Mouse (Mus musculus) adrenal gland, adult 2 months (tissue): ENCODE data around the gene Stx12. TPM values are rescaled to one million over a fixed set of nuclear protein-coding genes. Genes with fewer than 3 reads are reported as not detected.
"Not testable (repeated sequence)": the region's sequence is repeated elsewhere in the genome, so short reads cannot be mapped to it uniquely, and the experiment has no call there.

ENCODE experiments used
- DNase-seq: peaks from one replicate; pipeline ENCODE4 v3.0.0; 2021
- long read RNA-seq: library from polyadenylated mRNA; stranded (forward); transcript quantifications from one replicate; pipeline ENCODE4 v2.0.0, GENCODE M21; 2021
- polyA plus RNA-seq: library from polyadenylated mRNA; depleted of rRNA; stranded (reverse); fragments of >200 nt; gene quantifications from 2 replicates; pipeline ENCODE4 v1.2.3, GENCODE M21; 2012; rRNA removed
- total RNA-seq, 2 experiments: library from RNA; stranded (reverse); gene quantifications; 2 replicates each; pipeline ENCODE4 v1.2.3; 2021

The Stx12 gene
- total RNA-seq, result 10 to 100 TPM; 52.7 to 58.0 TPM
- 14.6 and 15.6 TPM in 2 replicates for polyA plus RNA-seq
- long read RNA-seq, transcript Stx12-201 (9 exons, 2,934 nt), result major isoform, 43 of 47 reads
- long read RNA-seq, partial matches to known transcripts, result 2 of 47 reads
- long read RNA-seq, other reads (novel, unspliced or antisense), result 2 of 47 reads

DNA sequence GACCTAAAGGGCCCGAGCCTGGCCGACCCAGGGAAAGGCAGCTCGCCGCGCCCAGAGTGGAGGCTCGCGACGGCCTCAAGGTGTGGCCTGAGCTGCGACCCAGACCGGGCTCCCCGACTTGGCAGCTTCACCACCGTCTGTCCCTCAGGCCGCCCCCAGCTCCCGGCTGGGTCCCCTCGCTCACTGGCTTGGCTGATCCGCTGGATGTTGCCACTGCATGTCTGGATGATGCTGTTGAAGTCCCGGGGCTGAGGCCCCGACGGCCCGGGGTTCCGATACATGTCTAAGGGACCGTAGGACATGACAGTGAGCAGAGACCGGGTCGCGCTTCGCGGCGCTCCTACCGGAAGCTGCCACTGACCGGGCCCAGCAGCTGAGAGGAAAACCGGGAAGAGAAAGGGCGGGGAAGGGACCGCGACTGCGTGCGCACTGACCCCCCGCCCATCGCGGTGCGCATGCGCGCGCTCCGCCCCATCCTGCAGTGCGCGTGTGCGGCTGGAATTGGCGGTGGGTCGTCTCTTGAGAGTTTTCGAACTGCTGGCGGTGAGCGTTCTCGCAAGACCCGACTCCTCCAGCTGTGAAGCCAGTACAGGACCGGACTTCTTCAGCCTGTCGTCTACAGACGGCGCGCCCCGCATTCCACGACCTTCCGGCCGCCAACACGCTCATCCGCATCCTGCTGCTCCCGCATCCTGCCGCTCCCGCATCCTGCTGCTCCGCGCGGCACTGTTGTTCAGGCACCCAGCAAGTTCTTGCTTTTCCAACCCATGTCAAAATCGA lies at the start of gene Stx12:
Gene Stx12, minus strand, starts transcription at position 446 of the 780 bp plus-strand sequence.
- peak; percentile 94 for DNase-seq

DNA sequence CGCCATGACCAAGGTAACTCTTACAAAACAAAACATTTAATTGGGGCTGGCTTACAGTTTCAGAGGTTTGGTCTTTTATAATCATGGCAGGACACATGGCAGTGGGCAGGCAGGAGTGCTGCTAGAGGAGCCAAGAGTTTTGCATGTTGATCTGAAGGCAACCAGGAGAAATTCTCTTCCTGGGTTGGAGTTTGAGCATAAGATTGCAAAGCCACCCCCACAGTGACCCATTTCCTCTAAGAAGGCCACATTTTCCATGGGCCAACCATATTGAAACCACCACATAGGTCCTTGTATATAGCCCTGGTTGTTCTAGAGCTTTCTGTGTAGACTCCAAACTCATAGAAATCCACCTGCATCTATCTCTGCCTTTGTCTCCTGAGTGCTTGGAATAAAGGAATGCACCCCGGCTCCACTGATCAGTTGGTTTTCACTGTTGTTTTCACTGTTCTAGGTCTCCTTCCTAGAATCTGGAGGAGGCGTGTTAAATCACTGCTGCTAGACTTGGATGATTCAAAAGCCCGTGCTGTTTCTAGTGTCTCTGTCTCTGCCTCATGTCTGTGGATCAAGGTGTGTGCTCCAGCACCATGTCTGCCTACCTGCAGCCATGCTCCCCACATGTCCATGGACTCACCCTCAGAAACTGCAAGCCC lies 48.6 kb upstream of the Stx12 start:
- no peak for DNase-seq

DNA sequence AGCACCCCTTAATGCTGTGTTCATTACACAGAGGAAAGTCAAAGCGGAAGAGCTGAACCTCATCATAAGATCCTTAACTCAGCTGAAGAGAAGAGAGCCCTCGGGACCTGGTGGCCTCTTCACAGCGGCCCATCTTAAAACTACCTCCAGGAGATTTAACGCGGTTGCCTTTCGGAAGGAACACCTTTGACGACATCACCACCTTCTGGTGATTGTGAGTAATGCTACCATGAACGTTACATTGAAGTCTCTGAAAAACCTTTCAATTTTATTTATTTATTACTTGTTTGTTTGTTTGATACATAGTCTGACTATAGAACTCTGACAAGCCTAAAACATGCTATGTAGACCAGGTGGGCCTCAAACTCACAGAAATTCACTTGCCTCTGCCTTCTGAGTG lies 46.5 kb upstream of the Stx12 start:
- DNase-seq, result peak; percentile 39

DNA sequence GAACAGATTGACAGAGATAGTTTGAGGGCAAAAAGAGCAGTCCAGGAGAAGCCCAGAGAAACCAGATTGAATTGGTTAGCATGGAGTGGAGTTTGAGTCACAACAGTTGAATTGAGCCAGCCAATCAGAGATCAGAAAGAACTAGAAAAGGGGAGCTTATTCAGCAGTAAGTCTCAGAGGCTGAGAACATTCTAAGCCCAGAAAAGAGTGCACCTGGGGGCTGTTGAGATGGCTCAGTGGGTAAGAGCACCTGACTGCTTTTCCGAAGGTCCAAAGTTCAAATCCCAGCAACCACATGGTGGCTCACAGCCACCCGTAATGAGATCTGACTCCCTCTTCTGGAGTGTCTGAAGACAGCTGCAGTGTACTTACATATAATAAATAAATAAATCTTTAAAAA lies 42.2 kb upstream of the Stx12 start:
- not testable (repeated sequence) for DNase-seq

DNA sequence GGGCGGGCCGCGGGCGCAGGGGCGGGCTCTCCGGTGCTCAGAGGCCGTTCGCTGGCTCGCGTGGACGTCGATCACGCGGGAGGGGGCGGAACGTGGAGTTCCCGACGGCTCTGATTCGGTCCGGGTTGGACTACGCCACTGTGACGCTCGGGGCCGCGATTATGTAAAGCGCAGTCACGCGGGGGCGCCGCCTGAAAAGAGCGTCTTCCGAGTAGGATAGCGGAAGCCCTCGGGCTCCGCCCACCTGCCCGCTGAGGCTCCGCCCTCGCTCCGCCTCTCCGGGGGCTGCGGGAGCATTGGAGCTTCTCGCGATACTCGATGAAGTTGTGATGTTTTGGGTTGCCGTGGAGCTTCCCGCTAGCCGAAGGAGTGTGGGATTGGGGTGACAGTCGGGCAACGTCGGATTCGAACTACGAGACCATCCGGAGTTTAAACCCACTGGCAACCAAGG lies 38.3 kb upstream of the Stx12 start, which contains the start of gene Fam76a:
Gene Fam76a, minus strand, starts transcription at position 1 of the 451 bp plus-strand sequence.
- peak; percentile 100 for DNase-seq

DNA sequence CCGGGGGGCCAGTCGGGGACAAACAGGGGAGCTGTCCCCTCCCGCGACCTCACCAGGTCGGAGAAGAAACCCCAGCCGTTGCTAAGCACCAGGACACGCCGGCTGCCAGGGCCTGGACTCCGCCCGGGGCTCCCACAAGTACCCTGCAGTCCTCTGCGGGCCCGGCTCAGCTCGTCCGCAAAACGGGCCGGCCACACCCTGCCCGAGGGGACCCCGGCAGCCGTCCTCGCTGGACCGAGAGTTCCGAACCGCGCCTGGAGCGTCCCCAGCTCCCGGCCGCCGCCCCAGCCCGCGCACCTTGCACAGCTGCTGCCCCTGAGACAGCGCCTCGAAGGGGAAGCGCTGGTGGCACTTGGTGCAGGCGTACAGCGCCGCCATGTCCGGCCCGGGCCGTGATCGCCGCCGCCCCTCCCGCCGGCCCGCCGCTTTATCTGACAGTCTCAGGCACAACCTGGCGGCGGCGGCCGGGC lies 37.8 kb upstream of the Stx12 start:
- DNase-seq, result no peak

DNA sequence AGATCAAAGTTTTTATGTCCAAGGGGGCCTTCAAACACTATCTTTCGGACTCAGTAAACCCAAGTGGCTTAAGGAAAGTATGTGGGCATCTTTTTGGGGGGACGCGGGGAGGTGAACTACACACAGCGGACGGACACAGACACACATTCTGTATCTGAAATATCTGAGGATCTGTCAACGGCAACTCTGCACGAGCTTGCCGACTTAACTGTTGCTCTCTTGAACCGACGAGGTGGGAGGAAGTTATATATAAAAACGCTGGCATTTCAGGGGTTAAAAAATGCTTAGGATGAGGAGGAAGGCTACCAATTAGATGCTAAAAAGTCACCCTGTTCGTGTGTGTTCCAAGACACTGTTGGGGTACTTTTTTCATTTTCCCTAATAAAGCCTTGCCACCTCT lies 37.2 kb upstream of the Stx12 start:
- no peak for DNase-seq

DNA sequence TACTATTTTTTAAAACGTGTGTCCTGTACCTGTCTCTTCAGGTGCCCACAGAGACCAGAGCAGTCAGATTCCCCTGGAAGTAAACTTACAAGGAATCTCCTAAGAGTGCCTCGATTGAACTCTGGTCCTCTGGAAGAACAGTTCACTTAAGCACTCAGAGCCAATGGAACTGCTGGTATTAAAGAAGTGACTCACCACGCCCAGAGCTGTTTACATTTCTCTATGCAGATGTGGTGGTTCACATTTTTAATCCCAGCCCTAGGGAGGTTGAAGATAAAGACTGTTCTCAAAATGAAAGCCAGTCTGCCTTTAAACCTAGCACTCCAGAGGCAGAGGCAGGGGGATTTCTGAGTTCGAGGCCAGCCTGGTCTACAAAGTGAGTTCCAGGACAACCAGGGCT lies 35.9 kb upstream of the Stx12 start:
- DNase-seq, result no peak

DNA sequence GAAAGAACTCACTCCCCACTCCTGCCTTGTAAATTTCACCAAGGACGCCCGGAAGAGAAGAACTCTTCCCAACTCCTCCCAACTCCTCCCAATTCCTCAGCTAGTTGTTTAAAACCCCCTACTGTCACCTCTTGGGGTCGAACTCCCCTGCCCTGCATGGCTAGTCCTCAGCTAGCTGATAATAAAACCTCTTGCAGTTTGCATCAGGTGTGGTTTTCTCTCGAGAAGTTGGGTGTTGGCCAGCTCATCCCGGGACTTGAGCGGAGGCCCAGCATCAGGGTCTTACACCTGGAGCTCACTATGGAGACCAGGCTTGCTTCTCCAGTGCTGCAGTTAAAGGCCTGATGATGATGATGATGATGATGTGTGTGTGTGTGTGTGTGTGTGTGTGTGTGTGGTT lies 34.2 kb upstream of the Stx12 start:
- not testable (repeated sequence) for DNase-seq

DNA sequence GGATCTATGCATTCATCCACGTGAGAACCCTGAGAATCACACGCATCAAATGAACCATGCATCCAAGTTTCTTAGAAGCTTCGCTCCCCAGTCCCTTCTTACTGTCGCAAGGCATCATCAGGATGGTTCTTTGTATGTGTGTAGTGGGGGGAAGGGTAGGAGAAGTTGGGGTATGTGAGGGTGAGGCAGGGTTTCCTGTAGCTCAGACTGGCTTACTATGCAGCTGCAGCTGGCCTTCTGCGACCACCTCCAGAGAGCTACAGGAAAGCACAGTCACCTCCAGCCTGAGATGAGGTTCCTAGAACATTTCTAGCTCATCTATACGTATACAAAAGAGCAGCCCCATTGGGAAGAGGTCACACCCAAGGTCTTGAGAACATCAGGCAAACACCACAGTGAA lies 27.8 kb upstream of the Stx12 start:
- no peak for DNase-seq

DNA sequence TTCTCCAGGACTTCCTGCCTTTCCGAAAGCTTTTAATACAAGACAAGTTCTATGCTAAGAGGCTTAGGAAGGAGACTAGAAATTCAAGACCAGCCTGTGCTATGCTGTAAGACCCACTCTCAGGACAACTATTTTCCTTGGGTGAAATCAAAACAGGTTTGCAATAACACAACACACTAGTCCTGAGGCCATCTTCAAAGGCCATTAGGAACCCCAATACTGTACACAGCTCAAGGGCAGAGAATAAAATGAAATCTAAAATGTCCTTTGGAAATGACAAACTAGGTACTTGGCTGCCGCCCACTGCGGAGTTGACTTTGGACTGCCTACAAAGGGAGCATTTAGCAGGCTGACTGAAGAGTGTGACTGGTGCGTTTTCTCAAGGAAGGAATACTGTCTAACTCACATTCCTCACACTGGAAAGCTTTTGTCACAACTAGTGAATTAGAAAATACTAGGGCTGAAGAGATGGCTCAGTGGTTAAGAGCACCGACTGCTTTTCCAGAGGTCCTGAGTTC lies 21.6 kb upstream of the Stx12 start:
- peak; percentile 69 for DNase-seq

DNA sequence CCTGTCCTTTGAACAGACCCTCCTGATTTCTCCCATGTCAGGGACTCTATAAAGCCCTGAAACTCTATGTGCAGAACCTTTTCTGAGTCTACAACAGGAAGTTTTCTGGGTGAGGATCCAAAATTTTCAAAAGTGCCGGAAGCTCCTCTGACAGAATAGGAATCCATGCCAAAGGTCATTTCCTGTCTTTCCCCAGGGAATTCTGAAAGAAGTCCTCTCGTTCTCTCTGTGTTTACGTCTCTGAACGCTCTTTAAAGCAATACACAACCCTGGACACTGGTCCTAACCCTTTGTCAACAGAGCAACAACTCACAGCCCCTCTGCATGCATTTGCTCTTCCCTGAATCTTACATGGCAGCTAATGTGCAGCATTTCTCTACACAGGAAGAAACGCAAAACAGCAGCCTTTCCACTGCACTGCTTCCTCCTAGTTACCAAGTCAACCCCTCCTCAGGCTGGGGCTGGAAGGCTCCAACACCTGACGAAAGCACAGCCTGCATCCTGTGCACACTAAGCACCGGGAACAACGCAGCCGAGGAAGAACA lies 20.5 kb upstream of the Stx12 start:
- DNase-seq, result peak; percentile 16

DNA sequence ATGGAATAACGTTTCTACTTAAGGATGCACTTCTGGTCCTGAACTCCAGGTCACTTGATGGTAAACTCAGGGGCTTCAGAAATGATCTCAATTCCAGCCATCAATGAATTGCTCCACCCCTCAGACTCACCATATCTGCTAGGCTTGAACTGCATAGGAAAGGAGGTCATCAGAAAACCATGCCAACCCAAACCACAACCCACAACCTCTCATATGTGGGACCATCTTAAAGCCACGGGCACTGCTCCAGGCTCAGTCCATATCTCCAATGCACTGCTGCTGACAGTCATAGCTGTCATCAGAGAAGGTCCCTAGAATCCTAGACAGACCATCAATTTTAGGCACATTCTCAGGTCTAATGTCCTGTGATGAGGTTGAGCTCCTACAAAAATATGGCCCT lies 19.8 kb upstream of the Stx12 start:
- DNase-seq, result no peak

DNA sequence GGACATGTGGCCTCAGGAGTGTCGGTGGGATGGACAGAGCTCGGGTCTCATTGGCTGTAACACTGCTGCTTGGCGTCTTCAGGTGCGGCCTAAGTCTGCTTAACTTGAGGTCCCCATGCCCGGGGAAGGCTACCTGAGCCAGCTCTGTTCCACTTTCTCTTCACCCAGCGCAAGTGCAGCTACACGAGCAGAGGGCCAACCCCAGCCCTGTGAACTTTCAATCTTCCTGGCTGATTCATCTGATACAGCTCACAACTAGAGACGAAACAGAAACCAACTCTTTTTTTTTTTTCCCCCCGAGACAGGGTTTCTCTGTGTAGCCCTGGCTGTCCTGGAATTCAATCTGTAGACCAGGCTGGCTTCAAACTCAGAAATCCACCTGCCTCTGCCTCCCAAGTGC lies 13.9 kb upstream of the Stx12 start:
- peak; percentile 34 for DNase-seq

DNA sequence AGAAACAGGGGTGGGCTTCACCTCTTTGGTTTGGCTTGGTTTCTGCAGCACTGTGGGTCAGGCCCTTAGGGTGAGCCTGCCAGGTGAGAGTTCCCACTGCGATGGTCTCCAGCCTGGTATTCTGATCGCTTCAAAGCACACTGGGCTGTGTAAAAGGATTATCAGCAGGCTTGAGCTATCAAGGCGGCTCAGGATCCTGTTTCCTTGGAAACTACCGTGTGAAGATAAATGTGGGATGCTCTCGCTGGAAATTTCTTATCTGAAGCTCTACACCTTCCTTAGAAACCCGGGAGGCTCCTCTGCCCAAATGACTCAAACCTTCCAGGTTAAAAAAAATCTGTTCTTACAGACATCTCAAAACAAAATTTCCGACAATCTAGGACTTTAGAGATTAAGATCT lies 10.1 kb upstream of the Stx12 start:
- no peak for DNase-seq

DNA sequence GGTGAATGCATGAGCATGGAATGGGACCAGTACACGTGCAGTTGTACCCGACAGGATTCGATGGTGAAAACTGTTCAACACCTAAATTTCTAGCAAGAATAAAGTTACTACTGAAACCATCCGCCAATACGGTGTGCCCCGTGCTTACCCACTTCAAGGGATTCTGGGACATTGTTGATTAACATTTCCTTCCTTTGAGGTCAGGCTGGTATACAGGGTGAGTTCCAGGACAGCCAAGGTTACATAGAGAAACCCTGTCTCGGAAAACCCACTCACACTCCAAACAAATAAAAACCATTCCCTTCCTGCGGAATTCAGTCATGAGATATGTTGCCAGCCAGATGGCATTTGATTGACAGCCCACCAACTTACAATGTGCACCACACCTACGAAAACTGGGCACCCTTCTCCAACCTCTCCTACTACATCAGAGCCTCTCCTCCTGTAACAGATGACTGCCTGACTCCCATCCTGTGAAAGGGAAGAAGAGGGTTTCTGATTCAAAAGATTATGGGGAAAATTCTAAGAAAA lies 600 bp upstream of the Stx12 start:
- no peak for DNase-seq

DNA sequence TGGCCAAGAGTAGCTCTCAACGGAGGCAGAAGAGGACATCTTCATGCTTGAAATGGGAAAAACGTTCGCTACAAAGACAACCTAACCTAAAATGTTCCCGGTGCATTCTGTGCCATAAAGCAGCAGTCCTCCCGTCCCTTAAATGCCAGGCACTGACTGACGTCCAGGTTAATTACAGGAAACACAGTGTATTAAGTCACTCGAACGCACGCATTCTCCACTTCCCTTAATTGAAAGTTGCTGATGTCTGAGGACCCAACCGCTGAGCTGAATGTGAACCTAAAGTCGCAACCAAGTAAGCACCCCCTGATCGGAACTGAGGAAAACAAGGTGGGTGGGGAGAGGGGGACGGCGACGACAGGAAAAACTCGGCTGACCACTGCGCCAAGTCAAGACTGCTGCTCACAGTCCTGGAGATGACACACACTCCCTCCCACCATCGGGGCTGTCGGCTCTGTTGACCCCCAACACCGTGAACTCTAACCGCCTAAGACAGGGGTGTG lies 697 bp downstream of the Stx12 start:
- DNase-seq, result peak; percentile 15

DNA sequence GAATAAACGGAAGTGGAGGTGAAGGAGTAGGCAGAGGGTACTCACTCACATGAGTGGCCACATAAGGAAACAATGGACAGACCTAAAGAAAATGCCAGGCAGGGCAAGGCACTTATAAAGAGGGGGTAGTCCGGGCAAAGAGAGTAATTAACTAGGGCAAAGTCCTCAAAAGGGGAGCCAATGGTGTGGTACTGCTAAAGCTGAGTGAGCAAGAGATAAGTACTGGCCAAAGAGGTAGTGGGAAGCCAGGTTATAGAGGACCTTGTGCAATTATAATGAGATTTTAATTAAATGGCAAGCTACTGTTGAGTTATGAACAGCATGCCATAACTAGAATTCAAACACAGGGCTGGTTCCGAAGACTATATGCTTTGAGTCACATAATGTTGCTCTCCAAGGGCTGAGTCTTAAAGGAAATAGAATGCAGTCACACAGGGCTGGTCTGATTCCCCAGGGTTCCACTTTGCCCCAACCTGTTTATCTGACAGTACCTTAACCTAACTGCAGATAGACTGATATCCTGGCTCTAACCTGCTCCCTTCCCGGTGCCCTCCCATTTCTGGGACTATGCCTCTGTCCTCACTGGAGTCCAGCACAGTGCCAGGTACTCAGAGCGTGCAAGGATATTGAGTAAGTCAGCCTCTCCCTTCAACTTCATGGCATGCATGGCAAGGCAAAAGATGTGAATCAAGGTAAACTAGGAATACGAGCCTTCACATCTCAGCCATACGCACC lies 9.8 kb downstream of the Stx12 start:
- DNase-seq, result no peak

DNA sequence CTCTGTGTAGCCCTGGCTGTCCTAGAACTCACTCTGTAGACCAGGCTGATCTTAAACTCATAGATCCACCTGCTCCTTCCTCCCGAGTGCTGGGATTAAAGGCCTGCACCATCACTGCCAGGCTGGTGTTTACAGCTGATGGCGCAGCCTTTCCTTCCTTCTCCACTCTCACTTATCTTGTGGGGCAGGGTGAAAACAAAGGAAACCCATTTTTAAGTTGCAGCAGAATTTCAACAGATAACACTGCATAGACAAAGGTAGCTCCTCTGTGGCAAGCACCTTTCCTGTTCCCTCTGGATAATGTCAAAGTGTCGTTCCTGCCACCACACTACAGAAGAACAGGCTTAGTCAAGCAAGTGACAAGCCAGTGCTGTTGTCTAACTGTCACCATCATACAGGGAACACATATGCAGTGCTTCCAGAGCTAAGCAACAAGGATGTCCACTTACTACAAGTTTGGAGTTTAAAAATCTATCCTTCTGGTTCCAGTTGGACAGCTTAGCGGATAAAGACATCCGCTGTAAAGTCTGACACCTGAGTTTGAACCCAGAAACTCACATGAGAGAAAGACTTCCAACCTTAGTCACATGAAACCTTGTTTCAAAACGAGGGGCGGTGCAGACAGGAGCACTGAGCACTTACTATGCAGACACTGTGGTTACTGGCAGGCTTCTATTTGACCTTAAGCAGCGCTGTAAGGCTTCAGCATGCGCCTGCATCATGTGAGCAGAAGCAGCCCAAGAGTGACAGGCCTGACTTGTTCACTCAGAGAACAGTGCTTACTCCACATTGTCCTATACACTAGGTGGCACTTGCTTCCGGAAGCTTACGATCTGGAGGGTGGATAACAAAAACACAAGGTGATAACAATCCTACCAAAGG lies 10.6 kb downstream of the Stx12 start:
- no peak for DNase-seq

DNA sequence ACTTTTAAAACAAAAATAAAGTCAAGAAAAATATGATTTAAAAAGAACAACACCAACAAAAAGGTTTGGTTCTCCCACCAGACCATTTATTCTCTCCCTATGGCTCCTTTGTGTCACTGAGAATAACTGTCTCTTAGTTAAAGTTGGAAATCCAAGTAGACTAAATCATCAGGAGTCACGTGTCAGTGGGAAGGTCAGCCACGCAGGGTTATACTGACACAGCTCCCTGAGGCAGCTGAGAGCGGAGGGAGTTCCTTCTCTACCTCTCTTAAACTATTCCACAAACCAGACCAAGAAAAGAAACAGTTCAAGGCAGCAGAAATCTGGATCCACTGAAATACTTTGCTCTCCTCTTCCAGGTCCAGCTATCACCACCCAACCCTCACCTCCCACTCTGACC lies 13.2 kb downstream of the Stx12 start:
- DNase-seq, result peak; percentile 58
